Mouse (Mus musculus) thymus, adult 2 months (tissue): Measurements from ENCODE around the gene Tbc1d10c.

Source experiments
- CTCF ChIP-seq: fragments of 200-500 bp; IDR thresholded peaks from 2 replicates; pipeline ENCODE4 v1.5.1; 2012; ENCODE audit warnings: mild to moderate bottlenecking, control low read depth, low read length, moderate library complexity, borderline replicate concordance; ENCODE audit not compliant: control insufficient read depth, poor library complexity, insufficient read depth; ENCODE audit errors: extremely low read depth
- POLR2A ChIP-seq: fragments of 200-500 bp; IDR thresholded peaks from 2 replicates; pipeline ENCODE4 v1.6.1; 2012; ENCODE audit warnings: mild to moderate bottlenecking, low read length, control low read depth, moderate library complexity; ENCODE audit not compliant: control insufficient read depth, poor library complexity, insufficient read depth; ENCODE audit errors: extremely low read depth

GRCm38 (mm10) chr19:4139446-4139845 lies 51.6 kb downstream of the Tbc1d10c start, which contains the start of gene Gpr152:
- no peak for TF ChIP-seq POLR2A
- TF ChIP-seq CTCF, result no peak
